Mouse (Mus musculus) embryonic fibroblast, embryonic 13.5 days (primary cell): ENCODE measurements at regions not wholly inside any gene's neighbourhood (a gene's known extent, or its start where the extent isn't known, plus 50 kb on each side); places are given as distances from the start of the nearest gene placed in this dataset.

Experiments
- H3K27ac ChIP-seq: 2 replicates; pipeline ENCODE4 v1.5.1; 2012; ENCODE audit warnings: low read length, control low read depth, inconsistent platforms; ENCODE audit not compliant: insufficient read depth
- H3K4me1 ChIP-seq: 2 replicates; pipeline ENCODE4 v1.6.1; 2011; ENCODE audit warnings: low read length; ENCODE audit not compliant: control insufficient read depth, insufficient read depth
- H3K4me3 ChIP-seq: 2 replicates; pipeline ENCODE4 v1.5.1; 2011; ENCODE audit warnings: mild to moderate bottlenecking, control low read depth, low read length; ENCODE audit not compliant: insufficient read depth
- CTCF ChIP-seq: IDR thresholded peaks from 2 replicates; pipeline ENCODE4 v1.5.1; 2011; ENCODE audit warnings: mild to moderate bottlenecking, control low read depth, low read length, moderate library complexity, borderline replicate concordance; ENCODE audit not compliant: insufficient read depth
- POLR2A ChIP-seq: IDR thresholded peaks from 2 replicates; pipeline ENCODE4 v1.6.1; 2011; ENCODE audit warnings: low read depth, mild to moderate bottlenecking, control low read depth, low read length, moderate library complexity

- Histone ChIP-seq H3K4me1 (no peaks in the 10 kb centered on the region), H3K27ac (no peak overlapping the region), H3K4me3 (no peak overlapping the region)
- TF ChIP-seq CTCF: no peak
Measured at GRCm38 (mm10) chr2:28384875-28385274, 61.7 kb upstream of the Ppp1r26 start.

- Histone ChIP-seq H3K4me3 (no peak overlapping the region), H3K4me1 (no peaks in the 10 kb centered on the region), H3K27ac (no peak overlapping the region)
- TF ChIP-seq POLR2A (no peak), CTCF (no peak)
Measured at GRCm38 (mm10) chr2:28386784-28387183, 59.8 kb upstream of the Ppp1r26 start.

GRCm38 (mm10) chr2:28387422-28387836, 59.2 kb upstream of the Ppp1r26 start:
- no peak overlapping the region for H3K27ac ChIP-seq
- TF ChIP-seq POLR2A (no peak), CTCF (no peak)
- H3K4me1 ChIP-seq: no peaks in the 10 kb centered on the region

GRCm38 (mm10) chr2:28387926-28388325, 58.7 kb upstream of the Ppp1r26 start:
- no peak overlapping the region for H3K27ac ChIP-seq
- TF ChIP-seq POLR2A (no peak), CTCF (no peak)

More at GRCm38 (mm10) chr2:28387422-28387836, 59.2 kb upstream of the Ppp1r26 start:
- no peak overlapping the region for H3K4me3 ChIP-seq

GRCm38 (mm10) chr2:28389703-28390102, 56.9 kb upstream of the Ppp1r26 start:
- TF ChIP-seq POLR2A: no peak
- TF ChIP-seq CTCF: no peak
- Histone ChIP-seq H3K4me3 (no peak overlapping the region), H3K27ac (no peak overlapping the region), H3K4me1 (no peaks in the 10 kb centered on the region)

More at GRCm38 (mm10) chr2:28387926-28388325, 58.7 kb upstream of the Ppp1r26 start:
- Histone ChIP-seq H3K4me1 (no peaks in the 10 kb centered on the region), H3K4me3 (no peak overlapping the region)

- Histone ChIP-seq H3K4me3 (no peak overlapping the region), H3K4me1 (no peaks in the 10 kb centered on the region), H3K27ac (no peak overlapping the region)
- no peak for TF ChIP-seq CTCF
- no peak for TF ChIP-seq POLR2A
Measured at GRCm38 (mm10) chr2:28395391-28395790, 51.2 kb upstream of the Ppp1r26 start.
